Mouse (Mus musculus): Measurements from ENCODE around the gene Mt1.
"Not testable (repeated sequence)": the region's sequence is repeated elsewhere in the genome, so short reads cannot be mapped to it uniquely, and the experiment has no call there.

Gene Mt1

DNA sequence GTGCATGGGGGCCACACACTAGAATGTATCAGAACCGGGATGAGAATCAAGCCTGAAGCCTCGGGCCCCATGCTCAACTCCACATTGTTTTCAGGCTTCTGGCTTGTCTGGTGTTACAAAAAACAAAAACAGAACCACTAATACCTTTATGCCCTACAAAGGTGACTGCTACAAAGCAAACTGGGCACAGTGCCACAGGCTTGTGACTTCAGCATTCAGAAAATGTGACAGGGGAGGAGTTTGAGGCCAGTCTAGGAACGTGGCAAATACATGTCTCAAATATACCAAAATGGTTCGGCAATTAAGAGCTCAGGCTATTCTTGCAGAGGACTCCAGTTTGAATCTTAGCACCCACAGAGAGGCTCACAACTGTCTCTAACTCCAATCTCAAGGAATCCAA lies 22.8 kb upstream of the Mt1 start:
- DNase-seq (ENCODE audit: low read depth, low spot score): no peak
- no peaks in the 10 kb centered on the region for H3K27me3 ChIP-seq (ENCODE audit: control insufficient read depth, insufficient read depth, low read length, poor library complexity, severe bottlenecking)
- no peaks in the 10 kb centered on the region for H3K36me3 ChIP-seq (ENCODE audit: control insufficient read depth, insufficient read depth, low read length, poor library complexity, severe bottlenecking)

GRCm38 (mm10) chr8:94165772-94166171 lies 13.1 kb upstream of the Mt1 start:
- not testable (repeated sequence) for DNase-seq (ENCODE audit: low read depth, low spot score); H3K36me3 ChIP-seq (ENCODE audit: control insufficient read depth, insufficient read depth, low read length, poor library complexity, severe bottlenecking); H3K27me3 ChIP-seq (ENCODE audit: control insufficient read depth, insufficient read depth, low read length, poor library complexity, severe bottlenecking)

DNA sequence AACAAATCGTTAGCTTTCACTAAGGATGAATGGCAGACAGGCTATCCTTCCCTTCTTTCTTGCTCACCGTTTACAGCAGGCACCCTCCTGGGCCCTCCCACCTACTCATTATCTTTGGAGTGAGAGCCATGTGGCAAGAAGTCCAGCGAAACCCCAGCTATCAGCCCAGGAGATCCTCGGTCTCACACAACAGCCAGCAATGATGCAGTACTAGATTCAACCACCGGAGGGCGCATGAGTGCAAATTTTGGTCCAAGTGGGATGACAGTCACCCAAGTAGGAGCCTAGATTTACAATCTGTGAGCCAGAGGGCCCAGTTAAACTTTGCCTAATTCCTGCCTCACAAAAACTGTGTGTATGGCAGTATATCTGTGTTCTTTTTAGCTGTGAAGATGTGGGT lies 11.6 kb upstream of the Mt1 start:
- 0 out of 2 replicates have a peak, but pooled peaks cover 3% of the 10 kb centered on the region for H3K27me3 ChIP-seq (ENCODE audit: control insufficient read depth, insufficient read depth, low read length, poor library complexity, severe bottlenecking)
- no peaks in the 10 kb centered on the region for H3K36me3 ChIP-seq (ENCODE audit: control insufficient read depth, insufficient read depth, low read length, poor library complexity, severe bottlenecking)
- DNase-seq (ENCODE audit: low read depth, low spot score): peak; percentile 86

GRCm38 (mm10) chr8:94169547-94169946 lies 9.3 kb upstream of the Mt1 start:
- H3K36me3 ChIP-seq (ENCODE audit: control insufficient read depth, insufficient read depth, low read length, poor library complexity, severe bottlenecking): no peaks in the 10 kb centered on the region
- DNase-seq (ENCODE audit: low read depth, low spot score): no peak
- 0 out of 2 replicates have a peak, but pooled peaks cover 3% of the 10 kb centered on the region for H3K27me3 ChIP-seq (ENCODE audit: control insufficient read depth, insufficient read depth, low read length, poor library complexity, severe bottlenecking)

DNA sequence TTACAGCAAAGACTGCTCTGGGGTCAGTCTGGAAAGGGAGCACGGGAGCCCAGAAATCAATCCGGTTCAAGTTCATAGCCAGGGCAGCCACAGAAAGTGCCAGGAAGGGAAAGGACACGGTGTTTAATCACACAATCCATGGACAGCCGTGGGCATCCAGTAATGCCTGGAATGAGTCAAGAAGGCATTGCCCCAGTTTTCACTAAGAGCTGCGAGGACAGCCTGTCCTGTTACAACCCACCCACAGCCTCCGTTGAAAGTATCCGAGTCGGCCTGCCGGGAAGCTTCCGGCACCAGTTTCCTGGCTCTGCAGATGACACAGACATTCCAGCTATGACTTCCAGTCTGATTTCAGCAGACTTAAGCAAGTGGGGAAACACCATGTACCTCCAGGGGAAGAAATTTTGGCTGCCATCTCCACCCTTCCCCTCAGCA lies 7.5 kb upstream of the Mt1 start:
- Histone ChIP-seq H3K27me3 (ENCODE audit: control insufficient read depth, insufficient read depth, low read length, poor library complexity, severe bottlenecking) (0 out of 2 replicates have a peak, but pooled peaks cover 3% of the 10 kb centered on the region), H3K36me3 (ENCODE audit: control insufficient read depth, insufficient read depth, low read length, poor library complexity, severe bottlenecking) (no peaks in the 10 kb centered on the region)
- DNase-seq (ENCODE audit: low read depth, low spot score): no peak

GRCm38 (mm10) chr8:94172075-94172808 lies 6.6 kb upstream of the Mt1 start, which contains the start of gene Mt2:
Gene Mt2 (plus strand): TSS chr8:94172664.
- peak; percentile 24 for DNase-seq (ENCODE audit: low read depth, low spot score)
- Histone ChIP-seq H3K36me3 (ENCODE audit: control insufficient read depth, insufficient read depth, low read length, poor library complexity, severe bottlenecking) (no peaks in the 10 kb centered on the region), H3K27me3 (ENCODE audit: control insufficient read depth, insufficient read depth, low read length, poor library complexity, severe bottlenecking) (0 out of 2 replicates have a peak, but pooled peaks cover 3% of the 10 kb centered on the region)

DNA sequence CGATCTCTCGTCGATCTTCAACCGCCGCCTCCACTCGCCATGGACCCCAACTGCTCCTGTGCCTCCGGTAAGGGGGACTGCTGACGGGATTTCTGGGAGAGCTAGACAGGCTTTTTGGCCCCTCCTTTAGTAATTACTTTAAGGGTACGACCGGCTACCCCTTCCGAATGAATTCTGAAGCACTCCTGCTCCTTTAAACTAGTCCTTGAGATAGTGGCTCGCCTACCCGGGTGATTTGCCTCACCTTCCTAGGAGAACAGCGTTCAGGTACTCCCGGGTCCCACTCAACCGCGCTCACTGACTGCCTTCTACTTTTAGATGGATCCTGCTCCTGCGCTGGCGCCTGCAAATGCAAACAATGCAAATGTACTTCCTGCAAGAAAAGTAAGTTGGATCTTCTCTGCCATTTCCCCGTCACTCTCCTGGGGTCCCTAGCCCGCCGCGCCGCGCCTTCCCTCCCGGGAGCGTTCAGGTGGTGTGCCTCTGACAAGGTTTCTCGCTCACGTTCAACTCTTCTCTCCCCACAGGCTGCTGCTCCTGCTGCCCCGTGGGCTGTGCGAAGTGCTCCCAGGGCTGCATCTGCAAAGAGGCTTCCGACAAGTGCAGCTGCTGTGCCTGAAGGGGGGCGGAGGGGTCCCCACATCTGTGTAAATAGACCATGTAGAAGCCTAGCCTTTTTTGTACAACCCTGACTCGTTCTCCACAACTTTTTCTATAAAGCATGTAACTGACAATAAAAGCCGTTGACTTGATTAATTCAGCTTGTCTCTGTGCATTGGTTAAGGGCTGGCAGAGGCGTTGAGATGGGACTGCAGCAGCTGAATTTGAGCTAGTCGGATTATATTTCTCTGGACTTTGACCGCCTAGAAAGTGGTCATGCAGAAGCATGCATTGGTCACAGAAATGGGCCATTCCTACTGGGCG lies 5.8 kb upstream of the Mt1 start:
- H3K27me3 ChIP-seq (ENCODE audit: control insufficient read depth, insufficient read depth, low read length, poor library complexity, severe bottlenecking): 0 out of 2 replicates have a peak, but pooled peaks cover 3% of the 10 kb centered on the region

GRCm38 (mm10) chr8:94173848-94174403 lies 5.0 kb upstream of the Mt1 start:
- no peak for DNase-seq (ENCODE audit: low read depth, low spot score)
- 0 out of 2 replicates have a peak, but pooled peaks cover 3% of the 10 kb centered on the region for H3K27me3 ChIP-seq (ENCODE audit: control insufficient read depth, insufficient read depth, low read length, poor library complexity, severe bottlenecking)
- no peaks in the 10 kb centered on the region for H3K36me3 ChIP-seq (ENCODE audit: control insufficient read depth, insufficient read depth, low read length, poor library complexity, severe bottlenecking)

More for the DNA sequence above, 5.8 kb upstream of the Mt1 start:
- no peaks in the 10 kb centered on the region for H3K36me3 ChIP-seq (ENCODE audit: control insufficient read depth, insufficient read depth, low read length, poor library complexity, severe bottlenecking)
- DNase-seq (ENCODE audit: low read depth, low spot score): no peak

DNA sequence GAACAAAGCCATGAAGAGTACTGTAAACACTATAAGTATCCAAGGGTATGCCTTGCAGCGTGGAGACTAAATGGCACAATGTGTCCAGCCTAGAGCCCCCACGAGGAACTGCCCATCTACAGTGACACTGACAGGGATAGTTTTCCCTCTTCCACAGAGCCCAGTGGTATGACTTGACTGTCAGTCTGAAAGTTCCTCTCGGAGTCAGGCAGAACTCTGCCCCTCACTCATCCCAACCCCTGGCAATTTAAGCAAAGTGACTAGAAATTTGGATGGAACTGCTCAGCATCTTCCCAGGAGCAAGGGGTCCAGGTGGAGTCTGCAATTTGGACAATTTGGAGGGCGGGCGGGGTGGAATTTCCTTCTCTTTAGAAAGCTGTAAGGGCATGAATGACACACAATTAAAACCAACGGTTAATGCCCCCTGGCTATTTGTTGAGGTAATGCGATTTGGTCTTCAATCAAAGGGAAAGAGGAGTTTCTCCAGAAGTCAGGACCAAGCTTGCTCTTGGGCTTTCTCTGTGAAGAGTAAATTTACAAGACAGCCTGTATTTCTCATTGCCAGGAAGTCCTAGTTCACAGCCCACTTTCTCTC lies 4.2 kb upstream of the Mt1 start:
- no peak for DNase-seq (ENCODE audit: low read depth, low spot score)
- no peaks in the 10 kb centered on the region for H3K36me3 ChIP-seq (ENCODE audit: control insufficient read depth, insufficient read depth, low read length, poor library complexity, severe bottlenecking)
- peaks cover 3% of the 10 kb centered on the region; the same call in 1 of the 2 replicates for H3K27me3 ChIP-seq (ENCODE audit: control insufficient read depth, insufficient read depth, low read length, poor library complexity, severe bottlenecking)

DNA sequence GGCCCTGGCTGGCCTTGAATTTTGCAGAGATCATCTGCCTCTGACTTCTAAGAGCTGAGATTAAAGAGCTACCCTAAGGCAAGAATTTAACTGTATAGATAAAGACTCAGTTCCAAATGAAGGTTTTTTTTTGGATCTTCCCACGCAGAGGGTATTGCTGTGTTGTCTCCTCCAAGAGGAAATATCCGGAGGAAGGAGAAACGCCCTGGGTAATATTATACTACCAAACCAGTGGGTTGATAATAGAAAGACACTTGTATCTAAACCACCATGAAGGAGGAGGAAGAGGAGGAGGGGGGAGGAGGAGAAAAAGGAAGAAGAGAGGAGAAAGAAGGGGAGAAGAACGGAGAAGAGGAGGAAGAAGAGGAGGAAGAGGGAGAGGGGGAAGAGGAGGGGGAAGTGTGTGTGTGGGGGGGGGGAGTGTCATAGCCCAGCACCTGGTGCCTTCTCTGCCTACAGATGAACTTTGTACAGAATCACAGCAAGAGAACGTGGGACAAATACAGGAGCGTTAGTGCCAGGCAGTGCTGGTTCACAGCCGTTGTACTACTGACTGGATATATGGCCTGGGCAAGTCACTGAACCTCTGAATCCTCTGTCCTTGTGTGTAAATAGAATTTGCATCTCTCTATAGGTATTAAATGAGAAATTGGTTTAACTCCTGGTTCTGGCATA lies 1.0 kb upstream of the Mt1 start:
- Histone ChIP-seq H3K36me3 (ENCODE audit: control insufficient read depth, insufficient read depth, low read length, poor library complexity, severe bottlenecking) (no peaks in the 10 kb centered on the region), H3K27me3 (ENCODE audit: control insufficient read depth, insufficient read depth, low read length, poor library complexity, severe bottlenecking) (no peaks in the 10 kb centered on the region; the same call in 1 of the 2 replicates)
- DNase-seq (ENCODE audit: low read depth, low spot score): no peak

DNA sequence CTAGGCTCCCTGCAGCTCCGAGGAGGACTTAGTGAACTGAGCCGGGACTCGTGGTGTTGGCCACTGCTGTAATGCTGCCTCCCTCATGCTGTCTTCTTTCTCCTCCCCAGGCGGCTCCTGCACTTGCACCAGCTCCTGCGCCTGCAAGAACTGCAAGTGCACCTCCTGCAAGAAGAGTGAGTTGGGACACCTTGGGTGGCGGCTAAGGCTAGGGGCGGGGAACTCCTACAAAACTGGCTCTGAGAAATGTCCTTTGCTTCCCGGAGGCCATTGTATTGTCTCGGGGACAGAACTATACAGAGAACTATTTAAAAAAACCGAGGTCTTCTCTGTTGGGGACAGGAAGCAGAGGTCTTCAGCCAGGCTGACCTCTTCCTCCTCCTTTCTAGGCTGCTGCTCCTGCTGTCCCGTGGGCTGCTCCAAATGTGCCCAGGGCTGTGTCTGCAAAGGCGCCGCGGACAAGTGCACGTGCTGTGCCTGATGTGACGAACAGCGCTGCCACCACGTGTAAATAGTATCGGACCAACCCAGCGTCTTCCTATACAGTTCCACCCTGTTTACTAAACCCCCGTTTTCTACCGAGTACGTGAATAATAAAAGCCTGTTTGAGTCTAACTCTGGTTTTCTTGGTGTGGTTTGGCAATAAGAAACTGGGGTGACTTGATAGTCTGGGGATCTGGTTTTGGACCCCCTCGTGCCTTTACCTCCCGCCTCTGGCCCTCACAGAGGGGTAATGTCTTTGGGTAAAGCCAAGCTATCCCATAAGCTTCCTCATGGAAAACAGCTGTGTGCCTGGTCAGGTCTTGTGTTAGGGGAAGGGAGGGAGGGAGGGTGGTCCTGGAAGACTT lies 1.1 kb downstream of the Mt1 start:
- Histone ChIP-seq H3K36me3 (ENCODE audit: control insufficient read depth, insufficient read depth, low read length, poor library complexity, severe bottlenecking) (no peaks in the 10 kb centered on the region), H3K27me3 (ENCODE audit: control insufficient read depth, insufficient read depth, low read length, poor library complexity, severe bottlenecking) (no peaks in the 10 kb centered on the region; the same call in 1 of the 2 replicates)
- peak; percentile 27 for DNase-seq (ENCODE audit: low read depth, low spot score)

DNA sequence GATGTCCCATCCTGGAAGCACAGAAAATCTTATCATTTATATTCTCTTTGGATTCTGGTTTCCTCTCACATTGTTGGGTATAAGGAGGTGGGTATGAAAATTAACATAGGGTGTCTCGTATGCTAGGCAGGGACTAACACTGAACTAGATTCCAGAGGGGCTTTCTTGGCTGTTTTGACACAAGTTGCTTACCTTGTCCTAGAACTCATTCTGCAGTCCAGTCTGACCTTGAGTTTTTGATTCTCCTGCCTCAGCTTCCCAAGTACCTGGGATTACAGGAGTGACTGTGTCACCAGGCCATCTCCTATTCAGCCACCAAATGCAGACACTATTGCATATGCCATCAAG lies 1.7 kb downstream of the Mt1 start:
- no peaks in the 10 kb centered on the region for H3K36me3 ChIP-seq (ENCODE audit: control insufficient read depth, insufficient read depth, low read length, poor library complexity, severe bottlenecking)
- no peaks in the 10 kb centered on the region; the same call in 1 of the 2 replicates for H3K27me3 ChIP-seq (ENCODE audit: control insufficient read depth, insufficient read depth, low read length, poor library complexity, severe bottlenecking)
- no peak for DNase-seq (ENCODE audit: low read depth, low spot score)

All from splenic B cell, adult 2 months (primary cell).